Mouse (Mus musculus) erythroblast, embryonic 14.5 days (primary cell): Measurements from ENCODE around the gene Cep152. TPM values are rescaled to one million over a fixed set of nuclear protein-coding genes. Genes with fewer than 3 reads are reported as not detected.

ENCODE experiments used
- H3K27me3 ChIP-seq: 2 replicates; pipeline ENCODE4 v1.6.1; 2012; ENCODE audit warnings: inconsistent platforms; ENCODE audit not compliant: control insufficient read depth
- H3K36me3 ChIP-seq: 2 replicates; pipeline ENCODE4 v1.6.1; 2012; ENCODE audit warnings: mild to moderate bottlenecking, inconsistent platforms; ENCODE audit not compliant: control insufficient read depth
- H3K4me1 ChIP-seq: 2 replicates; pipeline ENCODE4 v1.6.1; 2012; ENCODE audit warnings: inconsistent platforms; ENCODE audit not compliant: control insufficient read depth
- H3K4me3 ChIP-seq: replicated peaks from 2 replicates; pipeline ENCODE3; 2012; ENCODE audit warnings: moderate library complexity, mild to moderate bottlenecking, inconsistent platforms
- H3K9me3 ChIP-seq: 2 replicates; pipeline ENCODE4 v1.6.1; 2012; ENCODE audit warnings: low read length, inconsistent platforms, mixed read lengths; ENCODE audit not compliant: control insufficient read depth
- GATA1 ChIP-seq: IDR thresholded peaks from 2 replicates; pipeline ENCODE4 v1.6.1; 2012; ENCODE audit warnings: low read length, inconsistent platforms, mixed read lengths
- TAL1 ChIP-seq: IDR thresholded peaks from 3 replicates; pipeline ENCODE4 v1.6.1; 2012; ENCODE audit warnings: low read length, inconsistent platforms, mixed read lengths
- polyA plus RNA-seq: library from polyadenylated mRNA; stranded (reverse); fragments of >175 nt; gene quantifications from 2 replicates; pipeline ENCODE4 v1.2.3, GENCODE M21; 2012

The Cep152 gene
- polyA plus RNA-seq, 1 experiment = 0.27 TPM

GRCm38 (mm10) chr2:125514391-125514790 lies 110.5 kb downstream of the Cep152 start:
- H3K4me3 ChIP-seq = no peak overlapping the region
- H3K27me3 ChIP-seq = 0 out of 2 replicates have a peak, but pooled peaks cover 2% of the 10 kb centered on the region
- no peaks in the 10 kb centered on the region for H3K36me3 ChIP-seq
- peaks cover 4% of the 10 kb centered on the region for H3K4me1 ChIP-seq
- TF ChIP-seq TAL1 (no peak), GATA1 (no peak)
- no peaks in the 10 kb centered on the region for H3K9me3 ChIP-seq

Other genes starting within 250 kb of the Cep152 start
- gene Gm9913, start 120.0 kb downstream of the Cep152 start, polyA plus RNA-seq = not detected in 2 replicates
- gene Fbn1, start 117.1 kb downstream of the Cep152 start, polyA plus RNA-seq = under 0.01 TPM in 1 of 2 replicates, not detected in the other
- gene Eid1, start 48.0 kb upstream of the Cep152 start, polyA plus RNA-seq = 4.5 TPM in 2 replicates
- 0.02 and 0.03 TPM in 2 replicates for gene Shc4, start 99.0 kb upstream of the Cep152 start, polyA plus RNA-seq
- 0.12 and 0.26 TPM in 2 replicates for gene Secisbp2l, start 157.8 kb upstream of the Cep152 start, polyA plus RNA-seq
- gene Galk2, start 234.0 kb upstream of the Cep152 start, polyA plus RNA-seq = 0.04 and 0.05 TPM in 2 replicates
- 0.33 and 0.59 TPM in 2 replicates for gene Cops2, start 234.0 kb upstream of the Cep152 start, polyA plus RNA-seq